Mouse (Mus musculus) lung, embryonic 14.5 days (tissue): ENCODE data around the gene Rab24. TPM values are rescaled to one million over a fixed set of nuclear protein-coding genes. Genes with fewer than 3 reads are reported as not detected.

Experiments used
- ATAC-seq: fragments of 200-750 bp; cut with Nextera tagmentation; 2 replicates; pipeline ENCODE4 v1.8.0; 2017; ENCODE audit warnings: mild to moderate bottlenecking, moderate TSS enrichment, moderate library complexity; ENCODE audit not compliant: insufficient read depth
- DNase-seq: peaks from one replicate; pipeline ENCODE4 v3.0.0-alpha.2; 2015
- H3K27ac ChIP-seq: fragments of 300-500 bp; sonication (generic); 2 replicates; pipeline ENCODE4 v1.5.1; 2014; ENCODE audit warnings: low read depth, mild to moderate bottlenecking, moderate library complexity
- H3K27me3 ChIP-seq: fragments of 300-500 bp; sonication (generic); 2 replicates; pipeline ENCODE4 v1.6.1; 2014; ENCODE audit warnings: low read length, control low read depth; ENCODE audit not compliant: insufficient read depth
- H3K36me3 ChIP-seq: fragments of 300-500 bp; sonication (generic); 2 replicates; pipeline ENCODE4 v1.6.1; 2014; ENCODE audit warnings: control low read depth; ENCODE audit not compliant: insufficient read depth
- H3K4me1 ChIP-seq: fragments of 300-500 bp; sonication (generic); 2 replicates; pipeline ENCODE4 v1.6.1; 2014; ENCODE audit warnings: antibody characterized with exemption, control low read depth; ENCODE audit not compliant: insufficient read depth
- H3K4me2 ChIP-seq: fragments of 300-500 bp; sonication (generic); 2 replicates; pipeline ENCODE4 v1.6.1; 2014; ENCODE audit warnings: mild to moderate bottlenecking
- H3K4me3 ChIP-seq: fragments of 300-500 bp; sonication (generic); 2 replicates; pipeline ENCODE4 v1.5.1; 2014; ENCODE audit warnings: low read depth, low read length
- H3K9ac ChIP-seq: fragments of 300-500 bp; sonication (generic); 2 replicates; pipeline ENCODE4 v1.6.1; 2014
- H3K9me3 ChIP-seq: fragments of 300-500 bp; sonication (generic); 2 replicates; pipeline ENCODE4 v1.6.1; 2016; ENCODE audit warnings: low read depth, low read length, control low read depth
- CTCF ChIP-seq: IDR thresholded peaks from 2 replicates; pipeline ENCODE4 v1.5.1; 2016; ENCODE audit warnings: antibody characterized with exemption, low read depth
- WGBS: fragments of 180-500 bp; shearing (Covaris S2); extraction: QIAGEN DNeasy Blood & Tissue Kit; methylation state at CpG from one replicate; pipeline ENCODE4 v1.1.7; 2014; 5-methylcytosine and 5-hydroxymethylcytosine counted together
- polyA plus RNA-seq: library from polyadenylated mRNA; unstranded; fragments of >200 nt; fragmentation: Nextera tagmentation; extraction: Ambion mirVana; gene quantifications from 2 replicates; pipeline ENCODE4 v1.2.1, GENCODE M21; 2014

The Rab24 gene
- polyA plus RNA-seq, 1 experiment from 2014 or later = 80.9 TPM

- no peak overlapping the region for H3K4me3 ChIP-seq
- ATAC-seq (no peak), DNase-seq (no peak)
- 80% methylated on average over 10 of the region's 10 CpGs for WGBS
- no peak overlapping the region for H3K9ac ChIP-seq
- H3K4me2 ChIP-seq = no peak overlapping the region
- no peaks in the 10 kb centered on the region for H3K36me3 ChIP-seq
- no peaks in the 10 kb centered on the region for H3K9me3 ChIP-seq
- H3K4me1 ChIP-seq = no peaks in the 10 kb centered on the region
- H3K27ac ChIP-seq = no peak overlapping the region
- no peak for TF ChIP-seq CTCF
- H3K27me3 ChIP-seq = no peaks in the 10 kb centered on the region
These were observed 15.7 kb upstream of the Rab24 start for GRCm38 (mm10) chr13:55337341-55337975.

- ATAC-seq = no peak
- H3K9ac ChIP-seq = no peak overlapping the region
- no peak overlapping the region for H3K27ac ChIP-seq
- WGBS = 82% methylated on average over 4 of the region's 4 CpGs
- no peaks in the 10 kb centered on the region for H3K27me3 ChIP-seq
- H3K9me3 ChIP-seq = no peaks in the 10 kb centered on the region
- H3K36me3 ChIP-seq = no peaks in the 10 kb centered on the region
- H3K4me3 ChIP-seq = no peak overlapping the region
- DNase-seq = no peak
- no peak overlapping the region for H3K4me2 ChIP-seq
- H3K4me1 ChIP-seq = peaks cover 5% of the 10 kb centered on the region
- TF ChIP-seq CTCF = no peak
These were observed 14.0 kb upstream of the Rab24 start for GRCm38 (mm10) chr13:55335701-55336100.

- Histone ChIP-seq H3K4me3 (no peak overlapping the region), H3K9me3 (no peaks in the 10 kb centered on the region), H3K27ac (no peak overlapping the region), H3K27me3 (no peaks in the 10 kb centered on the region), H3K4me2 (no peak overlapping the region), H3K36me3 (peaks cover 2% of the 10 kb centered on the region; the same call in 1 of the 2 replicates), H3K9ac (no peak overlapping the region), H3K4me1 (peaks cover 8% of the 10 kb centered on the region)
- TF ChIP-seq CTCF = no peak
- WGBS = 83% methylated on average over 3 of the region's 3 CpGs
- ATAC-seq = no peak
- no peak for DNase-seq
These were observed 10.6 kb upstream of the Rab24 start for GRCm38 (mm10) chr13:55332331-55332730.

GRCm38 (mm10) chr13:55330567-55331400, 9.0 kb upstream of the Rab24 start:
- WGBS = 36% methylated on average over 14 of the region's 14 CpGs
- Histone ChIP-seq H3K4me2 (peak overlapping the region; percentile 90), H3K36me3 (peaks cover 16% of the 10 kb centered on the region), H3K27me3 (no peaks in the 10 kb centered on the region), H3K4me1 (peaks cover 8% of the 10 kb centered on the region), H3K9me3 (no peaks in the 10 kb centered on the region), H3K4me3 (peak overlapping the region; percentile 65), H3K9ac (peak overlapping the region; percentile 70), H3K27ac (peak overlapping the region; percentile 95)
- DNase-seq (no peak), ATAC-seq (no peak; the same call in 1 of the 2 replicates)
- TF ChIP-seq CTCF = peak; percentile 63

GRCm38 (mm10) chr13:55329683-55330566, 8.2 kb upstream of the Rab24 start, which contains the start of gene Mxd3:
TSS of gene Mxd3 (minus strand) at chr13:55329823.
- peak within 1 kb of the TSS; percentile 95 for H3K27ac ChIP-seq
- no peaks in the 10 kb centered on the region for H3K9me3 ChIP-seq
- H3K9ac ChIP-seq = peak within 1 kb of the TSS; percentile 70
- H3K4me2 ChIP-seq = peak within 1 kb of the TSS; percentile 90
- DNase-seq = peak; percentile 96
- ATAC-seq = peak; percentile 89
- peak within 1 kb of the TSS; percentile 65 for H3K4me3 ChIP-seq
- H3K36me3 ChIP-seq = peaks cover 24% of the 10 kb centered on the region
- H3K4me1 ChIP-seq = peaks cover 8% of the 10 kb centered on the region
- TF ChIP-seq CTCF = no peak
- H3K27me3 ChIP-seq = no peaks in the 10 kb centered on the region
- WGBS = under 1% methylated on average over 81 of the region's 82 CpGs

- H3K27ac ChIP-seq = peak overlapping the region; percentile 95
- H3K4me3 ChIP-seq = peak overlapping the region; percentile 65
- under 1% methylated on average over 29 of the region's 29 CpGs for WGBS
- H3K4me1 ChIP-seq = peaks cover 8% of the 10 kb centered on the region
- TF ChIP-seq CTCF = no peak
- peak overlapping the region; percentile 90 for H3K4me2 ChIP-seq
- H3K9me3 ChIP-seq = no peaks in the 10 kb centered on the region
- no peak for DNase-seq
- H3K9ac ChIP-seq = peak overlapping the region; percentile 70
- no peaks in the 10 kb centered on the region for H3K27me3 ChIP-seq
- ATAC-seq = peak; percentile 45; the same call in 1 of the 2 replicates
- peaks cover 29% of the 10 kb centered on the region for H3K36me3 ChIP-seq
These were observed 7.5 kb upstream of the Rab24 start for GRCm38 (mm10) chr13:55329109-55329682.
